Mouse (Mus musculus): ENCODE data around the gene Ces1a. TPM values are rescaled to one million over a fixed set of nuclear protein-coding genes. Genes with fewer than 3 reads are reported as not detected.

Gene Ces1a
- polyA plus RNA-seq, 2 experiments, result not detected

DNA sequence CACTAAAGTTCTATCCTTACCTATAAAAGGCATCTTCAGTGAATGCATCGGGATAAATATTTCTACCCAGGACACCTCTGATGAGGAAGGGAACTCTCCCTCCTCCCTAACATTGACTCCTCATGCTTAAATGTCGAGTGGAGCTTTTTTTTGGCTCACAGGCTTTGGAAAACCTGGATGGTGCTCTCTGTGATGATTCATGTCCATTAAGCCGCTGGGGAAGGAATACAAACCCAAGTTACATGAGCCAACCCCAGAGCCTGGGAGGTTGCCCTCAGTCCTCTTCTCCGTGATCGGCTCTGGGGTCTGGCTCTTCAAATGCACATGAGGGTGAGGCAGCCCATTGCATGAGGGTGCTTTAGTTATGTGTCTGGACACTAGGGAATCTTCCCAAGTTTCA is 71.3 kb downstream of the Ces1a start:
- no peak overlapping the region for H3K4me3 ChIP-seq (ENCODE audit: insufficient read depth in 1 of 2, low read depth in 2 of 2, low read length in 2 of 2)
- 66% methylated on average over 5 of the region's 5 CpGs for WGBS (ENCODE audit: insufficient replicate concordance)

DNA sequence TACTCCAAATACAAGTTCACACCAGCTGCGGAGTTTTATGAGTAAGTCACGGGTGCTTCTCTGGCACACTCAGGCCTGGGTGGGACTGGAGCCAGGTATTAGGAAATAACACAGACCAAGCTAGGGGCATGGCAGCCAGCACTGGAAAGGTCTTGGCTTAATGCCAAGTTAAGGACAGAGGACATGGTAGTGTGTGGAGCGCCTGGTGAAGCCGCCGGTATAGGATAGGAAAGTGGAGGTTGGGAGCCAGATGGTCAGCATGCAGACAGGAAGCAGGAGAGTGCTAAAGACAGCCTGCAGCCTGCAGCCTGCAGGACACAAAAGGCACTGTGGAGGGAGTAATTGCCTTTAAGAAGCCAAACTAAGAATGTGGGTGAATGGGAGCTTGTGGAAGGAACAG is 75.0 kb downstream of the Ces1a start:
- H3K4me1 ChIP-seq (replicated peaks; ENCODE audit: control insufficient read depth in 2 of 2, insufficient read depth in 2 of 2, low read length in 1 of 2), result no peaks in the 10 kb centered on the region
- no peak for ATAC-seq (ENCODE audit: insufficient read depth)
- no peak overlapping the region for H3K27ac ChIP-seq
- no peak overlapping the region for H3K4me3 ChIP-seq (ENCODE audit: insufficient read depth in 1 of 2, low read depth in 2 of 2, low read length in 2 of 2)
- no peak overlapping the region for H3K4me2 ChIP-seq (ENCODE audit: low read depth)
- no peaks in the 10 kb centered on the region for H3K36me3 ChIP-seq (replicated peaks; ENCODE audit: control insufficient read depth, insufficient read depth, low read depth)
- 73% methylated on average over 5 of the region's 5 CpGs for WGBS (ENCODE audit: insufficient replicate concordance)
- no peaks in the 10 kb centered on the region for H3K9me3 ChIP-seq (ENCODE audit: control insufficient read depth, low read length)
- DNase-seq (ENCODE audit: low read depth in 3 of 3, low spot score in 3 of 3), result no peak
- no peak overlapping the region for H3K9ac ChIP-seq (replicated peaks)
- TF ChIP-seq CTCF (IDR thresholded peaks at IDR 0.05; ENCODE audit: low read depth) (no peak), EP300 (IDR thresholded peaks at IDR 0.05; ENCODE audit: low read depth) (no peak)
- H3K27me3 ChIP-seq (ENCODE audit: control insufficient read depth, insufficient read depth, low read length), result no peaks in the 10 kb centered on the region

More for the DNA sequence above, 71.3 kb downstream of the Ces1a start:
- ATAC-seq (ENCODE audit: insufficient read depth) (no peak), DNase-seq (ENCODE audit: low read depth in 3 of 3, low spot score in 3 of 3) (no peak)
- no peak overlapping the region for H3K27ac ChIP-seq
- no peaks in the 10 kb centered on the region for H3K27me3 ChIP-seq (ENCODE audit: control insufficient read depth, insufficient read depth, low read length)
- H3K9me3 ChIP-seq (ENCODE audit: control insufficient read depth, low read length), result no peaks in the 10 kb centered on the region
- no peak overlapping the region for H3K9ac ChIP-seq (replicated peaks)
- no peaks in the 10 kb centered on the region for H3K36me3 ChIP-seq (replicated peaks; ENCODE audit: control insufficient read depth, insufficient read depth, low read depth)
- no peak for TF ChIP-seq CTCF (IDR thresholded peaks at IDR 0.05; ENCODE audit: low read depth)
- TF ChIP-seq EP300 (IDR thresholded peaks at IDR 0.05; ENCODE audit: low read depth), result no peak
- no peak overlapping the region for H3K4me2 ChIP-seq (ENCODE audit: low read depth)
- no peaks in the 10 kb centered on the region for H3K4me1 ChIP-seq (replicated peaks; ENCODE audit: control insufficient read depth in 2 of 2, insufficient read depth in 2 of 2, low read length in 1 of 2)

Other genes starting within 250 kb of the Ces1a start
- gene Mmp2, start 220.9 kb downstream of the Ces1a start, polyA plus RNA-seq (2012; rRNA removed), result 4.2 and 5.4 TPM in 2 replicates
- 8.1 and 8.8 TPM in 2 replicates for gene Mmp2, start 220.9 kb downstream of the Ces1a start, polyA plus RNA-seq (2014; fragmentation: Nextera tagmentation; extraction: Ambion mirVana)
- 1.00 and 1.7 TPM in 2 replicates for gene Lpcat2, start 192.9 kb downstream of the Ces1a start, polyA plus RNA-seq (2012; rRNA removed)
- gene Lpcat2, start 192.9 kb downstream of the Ces1a start, polyA plus RNA-seq (2014; fragmentation: Nextera tagmentation; extraction: Ambion mirVana), result 3.3 and 3.6 TPM in 2 replicates
- gene Capns2, start 146.8 kb downstream of the Ces1a start, polyA plus RNA-seq (2012; rRNA removed), result 0.11 TPM in 1 of 2 replicates, not detected in the other
- not detected in 2 replicates for gene Capns2, start 146.8 kb downstream of the Ces1a start, polyA plus RNA-seq (2014; fragmentation: Nextera tagmentation; extraction: Ambion mirVana)
- under 0.01 TPM in 1 of 2 replicates, not detected in the other for gene Slc6a2, start 88.1 kb downstream of the Ces1a start, polyA plus RNA-seq (2012; rRNA removed)
- gene Slc6a2, start 88.1 kb downstream of the Ces1a start, polyA plus RNA-seq (2014; fragmentation: Nextera tagmentation; extraction: Ambion mirVana), result not detected in 2 replicates
- gene Ces1b, start 31.8 kb upstream of the Ces1a start, polyA plus RNA-seq (2012; rRNA removed), result not detected in 2 replicates
- gene Ces1b, start 31.8 kb upstream of the Ces1a start, polyA plus RNA-seq (2014; fragmentation: Nextera tagmentation; extraction: Ambion mirVana), result not detected in 2 replicates
- gene Ces1c, start 83.1 kb upstream of the Ces1a start, polyA plus RNA-seq (2012; rRNA removed), result 0.96 and 2.0 TPM in 2 replicates
- 2.1 TPM in 2 replicates for gene Ces1c, start 83.1 kb upstream of the Ces1a start, polyA plus RNA-seq (2014; fragmentation: Nextera tagmentation; extraction: Ambion mirVana)
- gene Ces1d, start 149.6 kb upstream of the Ces1a start, polyA plus RNA-seq (2012; rRNA removed), result 8.9 and 18.9 TPM in 2 replicates
- gene Ces1d, start 149.6 kb upstream of the Ces1a start, polyA plus RNA-seq (2014; fragmentation: Nextera tagmentation; extraction: Ambion mirVana), result 10.0 and 12.8 TPM in 2 replicates
- 1.7 and 1.9 TPM in 2 replicates for gene Ces1e, start 181.4 kb upstream of the Ces1a start, polyA plus RNA-seq (2012; rRNA removed)
- gene Ces1e, start 181.4 kb upstream of the Ces1a start, polyA plus RNA-seq (2014; fragmentation: Nextera tagmentation; extraction: Ambion mirVana), result 1.4 TPM in 2 replicates
- 0.11 and 0.18 TPM in 2 replicates for gene Ces1f, start 231.6 kb upstream of the Ces1a start, polyA plus RNA-seq (2012; rRNA removed)
- 0.38 and 0.45 TPM in 2 replicates for gene Ces1f, start 231.6 kb upstream of the Ces1a start, polyA plus RNA-seq (2014; fragmentation: Nextera tagmentation; extraction: Ambion mirVana)